Mouse (Mus musculus): ENCODE measurements around the gene Olfr231. TPM values are rescaled to one million over a fixed set of nuclear protein-coding genes. Genes with fewer than 3 reads are reported as not detected.

The Olfr231 gene
- polyA plus RNA-seq, 1 experiment from 2014 or later, result not detected

DNA sequence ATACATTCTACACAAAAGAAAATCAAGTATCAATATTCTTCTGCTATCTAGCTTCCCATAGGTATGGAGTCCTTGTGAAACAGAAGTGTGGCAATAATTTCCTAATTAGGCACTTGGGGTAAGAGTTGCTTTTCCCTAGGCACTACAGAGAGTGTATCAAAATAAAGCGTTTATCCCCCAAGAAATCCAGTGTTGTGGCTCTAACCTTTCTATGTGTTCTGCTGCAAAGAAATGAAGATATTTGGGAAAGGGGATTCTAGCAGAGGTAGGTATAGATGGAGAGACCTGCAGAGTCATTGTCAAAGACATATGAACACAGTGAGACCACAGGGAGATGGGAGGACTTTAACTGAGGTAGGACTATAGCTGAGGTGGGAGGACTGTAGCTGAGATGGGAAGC lies 24.4 kb downstream of the Olfr231 start, which contains the start of gene Olfr427:
Gene Olfr427, plus strand, starts transcription at position 301 of the 400 bp plus-strand sequence.
- H3K4me3 ChIP-seq, result no peak within 1 kb of the TSS
- H3K9me3 ChIP-seq (replicated peaks), result no peaks in the 10 kb centered on the region
- no peak within 1 kb of the TSS for H3K4me2 ChIP-seq
- no peak within 1 kb of the TSS for H3K27ac ChIP-seq (ENCODE audit: poor library complexity, severe bottlenecking)
- ATAC-seq (ENCODE audit: insufficient number of reproducible peaks, low FRiP score), result no peak
- H3K9ac ChIP-seq, result no peak within 1 kb of the TSS
- no peaks in the 10 kb centered on the region for H3K4me1 ChIP-seq (replicated peaks)
- H3K27me3 ChIP-seq (replicated peaks), result no peaks in the 10 kb centered on the region
- WGBS, result 85% methylated on average over 1 of the region's 1 CpGs
- H3K36me3 ChIP-seq, result no peaks in the 10 kb centered on the region

DNA sequence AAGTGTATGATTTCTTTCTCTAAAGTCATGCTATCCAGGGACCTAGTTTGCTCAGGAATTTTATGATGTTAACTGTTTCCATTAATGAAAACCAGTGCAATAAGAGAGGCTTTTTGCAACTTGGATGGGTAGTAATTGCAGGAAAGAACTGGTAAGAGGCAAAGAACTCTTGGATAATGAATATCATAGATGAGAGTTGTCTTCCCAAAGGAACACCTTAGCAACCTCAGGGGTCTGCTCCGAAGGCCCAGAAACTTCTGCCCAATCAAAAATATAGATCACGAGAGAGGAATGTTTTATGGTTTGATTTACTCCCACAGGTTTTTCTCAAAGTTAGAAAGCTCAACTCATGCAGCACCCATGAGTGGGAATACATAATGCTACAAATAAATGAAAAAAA lies 36.9 kb downstream of the Olfr231 start, which contains the start of gene Olfr429:
Gene Olfr429, plus strand, starts transcription at position 301 of the 400 bp plus-strand sequence.
- Histone ChIP-seq H3K27ac (ENCODE audit: poor library complexity, severe bottlenecking) (no peak within 1 kb of the TSS), H3K9ac (no peak within 1 kb of the TSS), H3K9me3 (replicated peaks) (no peaks in the 10 kb centered on the region), H3K36me3 (no peaks in the 10 kb centered on the region), H3K27me3 (replicated peaks) (no peaks in the 10 kb centered on the region), H3K4me1 (replicated peaks) (no peaks in the 10 kb centered on the region), H3K4me2 (no peak within 1 kb of the TSS), H3K4me3 (no peak within 1 kb of the TSS)
- whole genome bisulfite sequencing, result 72% methylated on average over 2 of the region's 2 CpGs
- no peak for ATAC-seq (ENCODE audit: insufficient number of reproducible peaks, low FRiP score)

DNA sequence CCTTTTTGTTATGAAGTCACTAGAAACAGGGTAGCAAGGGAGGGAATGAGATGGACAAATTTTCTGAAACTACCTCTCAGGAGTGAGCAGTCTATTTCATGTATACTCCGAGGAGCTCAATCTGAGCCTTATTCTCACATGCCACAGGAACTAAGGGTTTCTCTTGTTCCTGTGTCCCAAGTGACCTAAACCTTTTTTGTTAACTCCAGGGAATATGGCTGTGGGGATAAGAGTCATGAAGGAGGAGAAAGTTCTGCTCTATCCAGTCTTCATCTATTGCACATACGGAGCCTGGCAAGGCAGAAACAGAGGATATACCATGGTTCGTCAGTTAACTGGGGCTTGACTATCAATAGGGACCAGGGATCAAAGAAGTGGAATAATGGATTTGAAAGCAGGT lies 54.7 kb downstream of the Olfr231 start, which contains the start of gene Olfr430:
Gene Olfr430, plus strand, starts transcription at position 301 of the 400 bp plus-strand sequence.
- Histone ChIP-seq H3K4me1 (replicated peaks) (no peaks in the 10 kb centered on the region), H3K4me3 (no peak within 1 kb of the TSS), H3K27me3 (replicated peaks) (no peaks in the 10 kb centered on the region), H3K4me2 (no peak within 1 kb of the TSS), H3K9ac (no peak within 1 kb of the TSS), H3K36me3 (no peaks in the 10 kb centered on the region), H3K9me3 (replicated peaks) (no peaks in the 10 kb centered on the region), H3K27ac (ENCODE audit: poor library complexity, severe bottlenecking) (no peak within 1 kb of the TSS)
- ATAC-seq (ENCODE audit: insufficient number of reproducible peaks, low FRiP score), result no peak
- WGBS, result 75% methylated on average over 3 of the region's 3 CpGs

Other genes with a start within 250 kb of the Olfr231 start
- gene Ifi211, start 208.1 kb downstream of the Olfr231 start, polyA plus RNA-seq (2016; fragmentation: Nextera tagmentation; extraction: Ambion mirVana), result 3.4 and 3.8 TPM in 2 replicates
- 3.3 and 4.1 TPM in 2 replicates for gene Mndal, start 178.7 kb downstream of the Olfr231 start, polyA plus RNA-seq (2016; fragmentation: Nextera tagmentation; extraction: Ambion mirVana)
- 0.18 and 0.35 TPM in 2 replicates for gene Ifi203, start 178.5 kb downstream of the Olfr231 start, polyA plus RNA-seq (2016; fragmentation: Nextera tagmentation; extraction: Ambion mirVana)
- not detected in 2 replicates for gene Ifi202b, start 138.4 kb downstream of the Olfr231 start, polyA plus RNA-seq (2016; fragmentation: Nextera tagmentation; extraction: Ambion mirVana)
- 2.4 and 2.9 TPM in 2 replicates for gene Ifi205, start 89.4 kb downstream of the Olfr231 start, polyA plus RNA-seq (2016; fragmentation: Nextera tagmentation; extraction: Ambion mirVana)
- gene Olfr433, start 80.5 kb downstream of the Olfr231 start, polyA plus RNA-seq (2016; fragmentation: Nextera tagmentation; extraction: Ambion mirVana), result 0.05 TPM in 1 of 2 replicates, not detected in the other
- gene Olfr432, start 72.0 kb downstream of the Olfr231 start, polyA plus RNA-seq (2016; fragmentation: Nextera tagmentation; extraction: Ambion mirVana), result not detected in 2 replicates
- gene Olfr430, start 54.6 kb downstream of the Olfr231 start, polyA plus RNA-seq (2016; fragmentation: Nextera tagmentation; extraction: Ambion mirVana), result not detected in 2 replicates
- gene Olfr429, start 36.8 kb downstream of the Olfr231 start, polyA plus RNA-seq (2016; fragmentation: Nextera tagmentation; extraction: Ambion mirVana), result not detected in 2 replicates
- gene Olfr427, start 24.3 kb downstream of the Olfr231 start, polyA plus RNA-seq (2016; fragmentation: Nextera tagmentation; extraction: Ambion mirVana), result not detected in 2 replicates
- not detected in 2 replicates for gene Olfr424, start 10.4 kb upstream of the Olfr231 start, polyA plus RNA-seq (2016; fragmentation: Nextera tagmentation; extraction: Ambion mirVana)
- gene Olfr420, start 34.5 kb upstream of the Olfr231 start, polyA plus RNA-seq (2016; fragmentation: Nextera tagmentation; extraction: Ambion mirVana), result not detected in 2 replicates
- 6.1 and 6.8 TPM in 2 replicates for gene Spta1, start 51.6 kb upstream of the Olfr231 start, polyA plus RNA-seq (2016; fragmentation: Nextera tagmentation; extraction: Ambion mirVana)
- not detected in 2 replicates for gene Olfr419, start 130.9 kb upstream of the Olfr231 start, polyA plus RNA-seq (2016; fragmentation: Nextera tagmentation; extraction: Ambion mirVana)
- gene Mptx1, start 209.4 kb upstream of the Olfr231 start, polyA plus RNA-seq (2016; fragmentation: Nextera tagmentation; extraction: Ambion mirVana), result not detected in 2 replicates
- gene Olfr417, start 244.0 kb upstream of the Olfr231 start, polyA plus RNA-seq (2016; fragmentation: Nextera tagmentation; extraction: Ambion mirVana), result not detected in 2 replicates